Mouse (Mus musculus) kidney, postnatal 0 days (tissue): ENCODE measurements around the gene Zfp593. TPM values are rescaled to one million over a fixed set of nuclear protein-coding genes. Genes with fewer than 3 reads are reported as not detected.

Experiments
- ATAC-seq: fragments of 200-750 bp; cut with Nextera tagmentation; replicated peaks from 2 replicates; pipeline ENCODE4 v1.8.0; 2017; ENCODE audit warnings: low read depth, moderate number of reproducible peaks, moderate TSS enrichment, moderate library complexity; ENCODE audit not compliant: low FRiP score
- DNase-seq: peaks from one replicate; pipeline ENCODE4 v3.0.0-alpha.2; 2016; ENCODE audit warnings: low spot score
- H3K27ac ChIP-seq: fragments of 300-500 bp; sonication (generic); 2 replicates; pipeline ENCODE4 v1.5.1; 2014; ENCODE audit warnings: mild to moderate bottlenecking
- H3K27me3 ChIP-seq: fragments of 300-500 bp; sonication (generic); 2 replicates; pipeline ENCODE4 v1.6.1; 2014; ENCODE audit warnings: low read length, mixed read lengths; ENCODE audit not compliant: insufficient read depth
- H3K36me3 ChIP-seq: fragments of 300-500 bp; sonication (generic); 2 replicates; pipeline ENCODE4 v1.6.1; 2014; ENCODE audit warnings: low read length, mixed read lengths; ENCODE audit not compliant: insufficient read depth
- H3K4me1 ChIP-seq: fragments of 300-500 bp; sonication (generic); replicated peaks from 2 replicates; pipeline ENCODE4 v1.6.1; 2014; ENCODE audit warnings: antibody characterized with exemption, low read length, mixed read lengths; ENCODE audit not compliant: insufficient read depth
- H3K4me2 ChIP-seq: fragments of 300-500 bp; sonication (generic); 2 replicates; pipeline ENCODE4 v1.6.1; 2014; ENCODE audit warnings: mild to moderate bottlenecking, low read length, moderate library complexity, mixed read lengths
- H3K4me3 ChIP-seq: fragments of 300-500 bp; sonication (generic); replicated peaks from 2 replicates; pipeline ENCODE4 v1.5.1; 2014; ENCODE audit warnings: low read depth, low read length
- H3K9ac ChIP-seq: fragments of 300-500 bp; sonication (generic); 2 replicates; pipeline ENCODE4 v1.6.1; 2014; ENCODE audit warnings: low read depth, low read length
- H3K9me3 ChIP-seq: fragments of 300-500 bp; sonication (generic); replicated peaks from 2 replicates; pipeline ENCODE4 v1.6.1; 2016; ENCODE audit warnings: low read length, inconsistent platforms, mixed read lengths
- CTCF ChIP-seq: IDR thresholded peaks from 2 replicates; pipeline ENCODE4 v1.5.1; 2016; ENCODE audit warnings: antibody characterized with exemption, low read depth, mild to moderate bottlenecking, moderate library complexity
- WGBS: fragments of 180-500 bp; shearing (Covaris S2); extraction: QIAGEN DNeasy Blood & Tissue Kit; methylation state at CpG from one replicate; pipeline ENCODE4 v1.1.7; 2014; 5-methylcytosine and 5-hydroxymethylcytosine counted together
- polyA plus RNA-seq: library from polyadenylated mRNA; unstranded; fragments of >200 nt; fragmentation: Nextera tagmentation; extraction: Ambion mirVana; gene quantifications from 2 replicates; pipeline ENCODE4 v1.2.1, GENCODE M21; 2015

Gene Zfp593
- polyA plus RNA-seq = 14.0 and 16.3 TPM in 2 replicates

DNA sequence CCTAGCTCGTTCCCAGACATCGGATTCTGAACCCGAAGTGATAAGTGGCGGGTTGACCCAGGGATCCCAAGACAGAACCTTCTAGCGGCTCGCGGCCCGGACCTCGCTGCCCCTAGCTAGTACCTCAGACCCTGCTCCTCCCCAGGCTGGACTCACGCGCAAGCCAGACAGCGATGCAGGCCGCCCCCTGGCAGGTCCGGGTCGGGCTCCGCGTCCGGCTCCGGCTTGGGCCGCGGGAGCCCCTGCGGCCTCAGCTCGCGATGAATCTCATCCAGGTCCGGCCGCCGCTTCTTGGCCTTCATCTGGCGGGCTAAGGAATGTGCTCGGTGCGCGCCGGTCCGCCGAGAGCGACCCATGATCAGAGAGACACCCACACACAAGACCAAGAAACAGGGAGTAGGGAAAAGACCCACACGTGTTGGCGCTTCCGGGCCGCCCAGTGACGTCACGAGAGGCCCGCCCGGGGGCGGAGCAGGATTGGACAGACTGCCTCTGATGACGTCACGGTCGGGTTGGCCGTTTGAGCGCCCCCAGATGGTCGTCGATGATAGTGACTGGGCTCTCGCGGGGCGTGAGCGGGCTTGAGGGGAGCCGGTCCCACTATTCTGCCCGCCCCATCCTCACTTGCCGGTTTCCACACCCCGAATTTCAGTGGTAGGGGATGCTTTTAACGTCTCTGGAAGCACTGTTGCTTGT lies at the start of gene Zfp593:
Gene Zfp593, minus strand, starts transcription at position 445 of the 696 bp plus-strand sequence.
- DNase-seq (peak; percentile 95), ATAC-seq (peak; percentile 70)
- WGBS = under 1% methylated on average over 60 of the region's 60 CpGs
- Histone ChIP-seq H3K4me1 (peaks cover 12% of the 10 kb centered on the region), H3K4me3 (peak within 1 kb of the TSS; percentile 73), H3K4me2 (peak within 1 kb of the TSS; percentile 98), H3K27ac (no peak within 1 kb of the TSS), H3K36me3 (no peaks in the 10 kb centered on the region), H3K27me3 (no peaks in the 10 kb centered on the region), H3K9ac (peak within 1 kb of the TSS; percentile 78), H3K9me3 (no peaks in the 10 kb centered on the region)
- peak; percentile 79 for TF ChIP-seq CTCF

DNA sequence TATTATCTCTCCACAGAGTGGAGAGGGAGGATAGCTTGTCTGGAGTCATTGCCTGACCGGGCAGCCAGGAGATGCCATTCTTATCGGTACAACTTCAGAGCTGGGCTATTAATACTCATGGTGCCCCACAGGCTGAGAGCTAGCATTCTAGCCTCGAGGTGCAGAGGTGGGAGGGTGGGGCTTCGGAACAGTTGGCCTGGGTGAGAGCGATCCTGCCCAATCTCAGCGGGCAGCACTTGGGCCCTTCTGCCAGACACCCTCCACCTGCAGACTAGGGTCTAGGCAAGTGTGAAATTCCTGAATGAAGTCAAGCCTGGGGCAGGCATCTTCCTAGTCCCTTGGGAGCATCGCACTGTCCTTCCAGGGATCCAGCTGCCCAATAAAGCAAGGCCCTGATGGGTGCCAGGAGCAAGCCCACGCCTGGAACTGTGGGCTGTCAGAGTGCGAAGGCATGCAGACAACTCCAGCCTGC lies 48.3 kb upstream of the Zfp593 start:
- H3K4me3 ChIP-seq = no peak overlapping the region
- no peaks in the 10 kb centered on the region for H3K4me1 ChIP-seq
- WGBS = 61% methylated on average over 9 of the region's 9 CpGs
- ATAC-seq = no peak
- DNase-seq = no peak
- no peak overlapping the region for H3K4me2 ChIP-seq
- no peak overlapping the region for H3K9ac ChIP-seq
- H3K9me3 ChIP-seq = no peaks in the 10 kb centered on the region
- H3K36me3 ChIP-seq = no peaks in the 10 kb centered on the region
- no peak overlapping the region for H3K27ac ChIP-seq
- H3K27me3 ChIP-seq = no peaks in the 10 kb centered on the region
- no peak for TF ChIP-seq CTCF

DNA sequence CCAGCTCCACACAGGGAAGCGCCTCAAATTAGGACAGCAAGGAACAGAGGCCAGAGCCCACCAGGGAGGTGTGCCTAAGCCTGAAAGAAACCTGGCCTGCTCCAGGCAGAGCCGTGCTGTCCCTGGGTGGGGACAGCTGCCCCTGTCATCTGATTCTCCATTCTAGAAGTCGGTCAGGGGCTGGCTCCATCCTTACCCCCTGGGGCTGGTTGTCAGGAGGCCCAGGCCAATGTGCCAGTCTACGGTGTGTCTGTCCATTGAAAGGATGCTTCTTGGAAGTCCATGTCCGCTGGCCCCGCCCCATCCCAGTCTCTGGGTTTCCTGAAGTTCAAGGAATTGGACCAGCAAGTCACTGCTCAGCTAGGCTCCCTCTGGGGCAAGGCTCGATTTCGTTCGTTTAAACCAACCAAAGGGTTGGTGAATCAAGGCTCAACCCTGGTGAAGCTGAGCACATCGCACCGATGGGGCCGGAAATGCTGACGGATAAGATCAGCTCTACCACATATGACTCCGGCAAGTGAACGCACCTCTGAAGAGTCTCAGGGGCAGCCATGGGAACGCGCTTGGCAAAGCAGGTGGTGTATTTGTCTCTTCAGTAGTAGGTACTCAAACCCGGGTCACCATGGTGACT lies 47.8 kb upstream of the Zfp593 start:
- H3K9ac ChIP-seq = no peak overlapping the region
- no peak overlapping the region for H3K4me2 ChIP-seq
- DNase-seq (no peak), ATAC-seq (no peak)
- WGBS = 67% methylated on average over 18 of the region's 18 CpGs
- H3K4me1 ChIP-seq = peaks cover 4% of the 10 kb centered on the region; the same call in 1 of the 2 replicates
- H3K4me3 ChIP-seq = no peak overlapping the region
- H3K27me3 ChIP-seq = no peaks in the 10 kb centered on the region
- TF ChIP-seq CTCF = no peak
- H3K27ac ChIP-seq = no peak overlapping the region
- H3K36me3 ChIP-seq = no peaks in the 10 kb centered on the region
- no peaks in the 10 kb centered on the region for H3K9me3 ChIP-seq

DNA sequence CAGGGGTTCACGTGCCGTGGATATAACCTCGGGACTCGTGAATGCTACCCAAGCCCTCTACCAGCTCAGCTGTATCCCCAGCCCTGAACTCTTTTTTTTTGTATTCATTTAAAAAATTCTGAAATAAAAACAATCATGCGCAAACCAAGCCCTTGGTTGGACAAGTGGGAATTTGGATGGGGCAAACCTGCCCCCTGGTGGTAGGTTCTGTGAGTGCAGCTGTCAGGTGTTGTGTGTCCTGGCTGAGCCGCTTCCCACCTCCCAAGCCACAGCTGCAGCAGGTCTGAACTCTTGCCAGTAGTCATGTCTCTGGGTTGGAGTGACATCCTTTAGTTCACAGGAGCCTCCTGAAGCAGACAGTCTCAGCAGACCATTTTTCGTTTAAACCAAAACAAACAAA lies 46.7 kb upstream of the Zfp593 start:
- peak; percentile 88 for TF ChIP-seq CTCF
- ATAC-seq = no peak
- H3K9me3 ChIP-seq = no peaks in the 10 kb centered on the region
- H3K4me3 ChIP-seq = no peak overlapping the region
- H3K27me3 ChIP-seq = no peaks in the 10 kb centered on the region
- H3K36me3 ChIP-seq = no peaks in the 10 kb centered on the region
- peaks cover 5% of the 10 kb centered on the region; the same call in 1 of the 2 replicates for H3K4me1 ChIP-seq
- no peak overlapping the region for H3K27ac ChIP-seq
- no peak overlapping the region for H3K9ac ChIP-seq
- H3K4me2 ChIP-seq = no peak overlapping the region
- peak; percentile 74 for DNase-seq
- 19% methylated on average over 7 of the region's 7 CpGs for WGBS

DNA sequence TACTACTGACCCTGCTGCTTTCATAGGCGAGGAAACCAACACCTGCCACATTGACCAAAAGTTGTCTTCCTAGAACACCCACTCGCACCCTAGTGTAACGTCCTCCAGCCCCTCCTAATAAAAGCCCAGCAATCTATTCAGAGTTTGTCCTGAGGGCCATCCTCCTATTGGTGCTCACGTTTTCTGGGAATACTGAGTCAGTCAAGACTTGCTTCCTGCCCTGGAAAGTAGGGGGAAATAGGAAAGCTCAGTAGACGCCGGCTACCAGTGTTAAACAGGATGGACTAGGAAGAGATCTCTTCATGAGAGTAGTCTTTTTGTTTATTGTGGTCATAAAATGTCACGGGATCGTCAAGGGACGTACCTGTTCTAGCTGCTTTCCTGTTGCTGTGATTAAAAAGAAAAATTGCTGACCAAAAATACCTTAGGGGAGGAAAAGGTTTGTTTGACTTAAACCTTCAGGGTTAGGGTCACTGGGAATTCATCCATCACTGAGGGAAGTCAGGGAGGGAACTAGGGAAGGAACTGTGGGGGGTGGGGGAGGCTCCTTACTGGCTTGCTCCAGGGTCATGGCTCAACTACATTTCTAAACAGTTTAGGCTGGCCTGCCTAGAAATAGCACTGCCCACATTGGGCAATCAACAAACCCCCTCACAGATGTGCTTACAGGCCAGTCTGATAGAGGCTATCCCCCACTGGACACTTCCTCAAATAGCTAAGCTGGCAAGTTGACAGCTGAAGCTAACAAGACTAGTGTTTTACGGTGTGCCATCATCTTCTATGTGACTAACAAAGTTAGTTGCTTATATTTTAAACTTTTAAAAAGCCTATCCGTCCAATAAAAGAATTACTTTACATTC lies 43.2 kb upstream of the Zfp593 start:
- Histone ChIP-seq H3K9ac (peak overlapping the region; percentile 95; the same call in 1 of the 2 replicates), H3K4me3 (peak overlapping the region; percentile 95), H3K27me3 (no peaks in the 10 kb centered on the region), H3K9me3 (no peaks in the 10 kb centered on the region), H3K36me3 (no peaks in the 10 kb centered on the region), H3K4me1 (peaks cover 5% of the 10 kb centered on the region), H3K4me2 (peak overlapping the region; percentile 93), H3K27ac (peak overlapping the region; percentile 99)
- WGBS = 11% methylated on average over 11 of the region's 11 CpGs
- DNase-seq (peak; percentile 28), ATAC-seq (no peak)
- TF ChIP-seq CTCF = no peak

DNA sequence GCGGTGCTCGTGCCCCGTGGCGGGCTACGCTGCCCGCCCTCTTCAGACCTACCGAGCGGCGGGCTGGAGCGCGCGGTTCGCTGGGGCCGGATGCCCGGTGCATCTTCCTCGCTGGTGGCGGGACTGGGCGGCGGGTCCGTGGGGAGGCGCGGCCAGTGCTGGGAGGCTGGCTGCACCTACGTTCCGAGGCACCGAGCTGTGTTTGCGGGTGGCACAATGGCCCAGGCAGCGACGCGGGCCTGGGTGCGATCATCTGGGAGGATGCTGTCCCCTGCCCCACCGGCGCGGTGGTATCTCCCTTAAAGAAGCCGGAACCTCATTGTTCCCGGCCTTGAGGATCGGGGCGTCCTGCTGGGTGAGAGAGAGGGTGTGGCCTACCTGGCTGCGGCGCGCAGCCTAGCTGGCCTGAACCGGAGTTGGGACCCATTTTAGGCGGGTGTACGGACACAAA lies 42.2 kb upstream of the Zfp593 start, which contains the start of gene Pdik1l:
Gene Pdik1l, minus strand, starts transcription at position 321 of the 451 bp plus-strand sequence.
- TF ChIP-seq CTCF = no peak
- H3K9ac ChIP-seq = peak within 1 kb of the TSS; percentile 95
- H3K36me3 ChIP-seq = no peaks in the 10 kb centered on the region
- ATAC-seq = peak; percentile 88
- DNase-seq = peak; percentile 92
- H3K4me3 ChIP-seq = peak within 1 kb of the TSS; percentile 95
- H3K4me1 ChIP-seq = peaks cover 5% of the 10 kb centered on the region
- no peaks in the 10 kb centered on the region for H3K27me3 ChIP-seq
- WGBS = under 1% methylated on average over 42 of the region's 43 CpGs
- peak within 1 kb of the TSS; percentile 99 for H3K27ac ChIP-seq
- H3K4me2 ChIP-seq = peak within 1 kb of the TSS; percentile 93
- no peaks in the 10 kb centered on the region for H3K9me3 ChIP-seq
